Mouse (Mus musculus) thymus, adult 2 months (tissue): ENCODE results near the gene Wdr1. TPM values are rescaled to one million over a fixed set of nuclear protein-coding genes. Genes with fewer than 3 reads are reported as not detected.

Experiments used
- DNase-seq: peaks from one replicate; pipeline ENCODE4 v3.0.0; 2021
- H3K27ac ChIP-seq: fragments of 200-500 bp; 2 replicates; pipeline ENCODE4 v1.5.1; 2012; ENCODE audit warnings: low read length, control low read depth; ENCODE audit not compliant: control insufficient read depth, insufficient read depth
- H3K27me3 ChIP-seq: fragments of 200-500 bp; 2 replicates; pipeline ENCODE4 v1.6.1; 2012; ENCODE audit warnings: mild to moderate bottlenecking, low read length, moderate library complexity, mixed read lengths; ENCODE audit not compliant: control insufficient read depth, insufficient read depth
- H3K36me3 ChIP-seq: fragments of 200-500 bp; 2 replicates; pipeline ENCODE4 v1.6.1; 2012; ENCODE audit warnings: mild to moderate bottlenecking, low read length, moderate library complexity; ENCODE audit not compliant: control insufficient read depth, insufficient read depth
- H3K4me1 ChIP-seq: fragments of 200-500 bp; replicated peaks from 2 replicates; pipeline ENCODE4 v1.6.1; 2012; ENCODE audit warnings: low read length; ENCODE audit not compliant: control insufficient read depth, insufficient read depth
- H3K4me3 ChIP-seq: fragments of 200-500 bp; 2 replicates; pipeline ENCODE4 v1.5.1; 2012; ENCODE audit warnings: mild to moderate bottlenecking, low read length, control low read depth, moderate library complexity; ENCODE audit not compliant: control insufficient read depth, insufficient read depth
- CTCF ChIP-seq: fragments of 200-500 bp; IDR thresholded peaks from 2 replicates; pipeline ENCODE4 v1.5.1; 2012; ENCODE audit warnings: mild to moderate bottlenecking, control low read depth, low read length, moderate library complexity, borderline replicate concordance; ENCODE audit not compliant: control insufficient read depth, poor library complexity, insufficient read depth; ENCODE audit errors: extremely low read depth
- POLR2A ChIP-seq: fragments of 200-500 bp; IDR thresholded peaks from 2 replicates; pipeline ENCODE4 v1.6.1; 2012; ENCODE audit warnings: mild to moderate bottlenecking, low read length, control low read depth, moderate library complexity; ENCODE audit not compliant: control insufficient read depth, poor library complexity, insufficient read depth; ENCODE audit errors: extremely low read depth
- WGBS: fragments of 180-500 bp; shearing (Covaris S2); methylation state at CpG from one replicate; pipeline ENCODE4 v1.1.7; 2018; 5-methylcytosine and 5-hydroxymethylcytosine counted together
- polyA plus RNA-seq: library from polyadenylated mRNA; depleted of rRNA; stranded (reverse); fragments of >200 nt; gene quantifications from 2 replicates; pipeline ENCODE4 v1.2.3, GENCODE M21; 2012

Wdr1 gene
- polyA plus RNA-seq, 1 experiment: 272 TPM

DNA sequence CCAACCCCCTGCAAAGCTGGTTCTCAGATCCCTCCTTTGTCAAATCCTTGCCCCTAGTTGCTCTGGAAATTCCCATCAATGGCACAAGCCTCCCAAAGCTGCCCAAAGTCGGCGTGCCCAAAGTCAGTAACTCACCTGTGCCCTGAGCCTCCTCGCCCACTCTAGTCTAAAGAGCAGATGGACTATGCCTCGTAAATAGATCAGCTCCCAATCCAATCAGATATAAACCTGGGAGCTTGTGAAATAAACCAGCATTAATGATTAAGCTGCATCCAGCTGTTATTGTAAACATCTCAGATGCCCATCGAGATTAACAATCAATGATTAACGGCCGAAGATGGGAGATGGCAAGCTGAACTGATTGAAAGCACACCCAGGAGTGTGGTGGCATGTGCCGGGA, 71.3 kb downstream of the Wdr1 start:
- WGBS: 94% methylated on average over 8 of the region's 8 CpGs
- Histone ChIP-seq H3K36me3 (no peaks in the 10 kb centered on the region), H3K4me1 (no peaks in the 10 kb centered on the region), H3K27me3 (no peaks in the 10 kb centered on the region), H3K27ac (no peak overlapping the region), H3K4me3 (no peak overlapping the region)
- no peak for DNase-seq
- no peak for TF ChIP-seq POLR2A

- Histone ChIP-seq H3K4me3 (no peak overlapping the region), H3K4me1 (no peaks in the 10 kb centered on the region), H3K36me3 (no peaks in the 10 kb centered on the region), H3K27ac (no peak overlapping the region), H3K27me3 (no peaks in the 10 kb centered on the region)
- TF ChIP-seq POLR2A (no peak), CTCF (no peak)
- WGBS: 92% methylated on average over 4 of the region's 4 CpGs
- no peak for DNase-seq
These were observed 73.3 kb downstream of the Wdr1 start for GRCm38 (mm10) chr5:38489739-38490138.

GRCm38 (mm10) chr5:38488673-38489615, 74.1 kb downstream of the Wdr1 start:
- Histone ChIP-seq H3K27ac (no peak overlapping the region), H3K36me3 (no peaks in the 10 kb centered on the region), H3K27me3 (no peaks in the 10 kb centered on the region), H3K4me3 (no peak overlapping the region), H3K4me1 (0 out of 2 replicates have a peak, but pooled peaks cover 3% of the 10 kb centered on the region)
- no peak for TF ChIP-seq CTCF
- no peak for DNase-seq
- WGBS: 84% methylated on average over 20 of the region's 20 CpGs

- H3K27me3 ChIP-seq: no peaks in the 10 kb centered on the region
- TF ChIP-seq POLR2A (no peak), CTCF (no peak)
- 0 out of 2 replicates have a peak, but pooled peaks cover 3% of the 10 kb centered on the region for H3K4me1 ChIP-seq
- 79% methylated on average over 6 of the region's 6 CpGs for WGBS
- no peak for DNase-seq
- H3K27ac ChIP-seq: no peak overlapping the region
- no peak overlapping the region for H3K4me3 ChIP-seq
- no peaks in the 10 kb centered on the region for H3K36me3 ChIP-seq
These were observed 75.0 kb downstream of the Wdr1 start for GRCm38 (mm10) chr5:38488026-38488425.

DNA sequence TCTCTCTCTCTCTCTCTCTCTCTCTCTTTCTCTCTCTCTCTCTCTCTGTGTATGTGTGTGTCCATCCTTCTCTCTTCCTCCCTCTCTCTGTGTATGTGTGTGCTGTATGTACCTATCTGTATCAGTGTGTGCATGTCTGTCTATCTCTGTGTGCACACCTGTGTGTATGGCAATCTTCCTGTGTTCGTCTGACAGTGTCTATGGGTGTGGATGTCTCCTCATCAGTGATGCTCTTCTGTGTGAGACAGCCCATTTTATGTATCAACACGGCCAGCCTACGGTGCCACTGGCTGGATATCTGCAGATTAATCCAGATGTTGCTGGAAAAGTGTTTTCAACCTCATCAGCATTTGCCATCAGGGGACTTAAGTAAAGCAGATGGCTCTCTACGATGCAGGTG, 75.8 kb downstream of the Wdr1 start:
- TF ChIP-seq POLR2A (no peak), CTCF (no peak)
- 86% methylated on average over 4 of the region's 4 CpGs for WGBS

GRCm38 (mm10) chr5:38485946-38486345, 77.1 kb downstream of the Wdr1 start:
- peaks cover 3% of the 10 kb centered on the region; the same call in 1 of the 2 replicates for H3K4me1 ChIP-seq
- 81% methylated on average over 4 of the region's 4 CpGs for WGBS
- TF ChIP-seq POLR2A (no peak), CTCF (no peak)
- no peaks in the 10 kb centered on the region for H3K27me3 ChIP-seq
- no peak for DNase-seq
- H3K36me3 ChIP-seq: no peaks in the 10 kb centered on the region
- H3K4me3 ChIP-seq: no peak overlapping the region
- no peak overlapping the region for H3K27ac ChIP-seq

More for the DNA sequence above, 75.8 kb downstream of the Wdr1 start:
- Histone ChIP-seq H3K4me3 (no peak overlapping the region), H3K27me3 (no peaks in the 10 kb centered on the region), H3K36me3 (no peaks in the 10 kb centered on the region), H3K4me1 (0 out of 2 replicates have a peak, but pooled peaks cover 3% of the 10 kb centered on the region), H3K27ac (no peak overlapping the region)
- DNase-seq: no peak
